Mouse (Mus musculus) liver, adult 2 months (tissue): ENCODE results near the gene Use1. TPM values are rescaled to one million over a fixed set of nuclear protein-coding genes. Genes with fewer than 3 reads are reported as not detected.

Experiments used
- DNase-seq: peaks from one replicate; pipeline ENCODE4 v3.0.0-alpha.2; 2011; ENCODE audit warnings: low read depth, low spot score; ENCODE audit errors: extremely low read depth
- H3K27ac ChIP-seq: fragments of 200-500 bp; replicated peaks from 2 replicates; pipeline ENCODE4 v1.5.1; 2012; ENCODE audit warnings: low read depth, mild to moderate bottlenecking, control low read depth, inconsistent platforms, low read length; ENCODE audit not compliant: insufficient read depth
- H3K27me3 ChIP-seq: fragments of 200-500 bp; 2 replicates; pipeline ENCODE4 v1.6.1; 2012; ENCODE audit warnings: mild to moderate bottlenecking, moderate library complexity, low read length, inconsistent platforms; ENCODE audit not compliant: control insufficient read depth, insufficient read depth
- H3K36me3 ChIP-seq: fragments of 200-500 bp; 2 replicates; pipeline ENCODE4 v1.6.1; 2012; ENCODE audit warnings: low read length, inconsistent platforms; ENCODE audit not compliant: control insufficient read depth, insufficient read depth
- H3K4me1 ChIP-seq: fragments of 200-500 bp; 2 replicates; pipeline ENCODE4 v1.6.1; 2011; ENCODE audit warnings: low read length; ENCODE audit not compliant: control insufficient read depth, insufficient read depth
- H3K4me3 ChIP-seq: fragments of 200-500 bp; 2 replicates; pipeline ENCODE4 v1.5.1; 2011; ENCODE audit warnings: low read depth, mild to moderate bottlenecking, control low read depth, low read length, moderate library complexity; ENCODE audit not compliant: insufficient read depth
- H3K79me2 ChIP-seq: fragments of 200-500 bp; 2 replicates; pipeline ENCODE4 v1.6.1; 2012; ENCODE audit warnings: inconsistent platforms, mild to moderate bottlenecking, low read length, moderate library complexity; ENCODE audit not compliant: control insufficient read depth, insufficient read depth
- H3K9ac ChIP-seq: fragments of 200-500 bp; 2 replicates; pipeline ENCODE4 v1.6.1; 2012; ENCODE audit warnings: low read depth, mild to moderate bottlenecking, control low read depth, inconsistent platforms, low read length
- CTCF ChIP-seq: fragments of 200-500 bp; IDR thresholded peaks from 2 replicates; pipeline ENCODE4 v1.5.1; 2011; ENCODE audit warnings: low read depth, low read length, control low read depth
- POLR2A ChIP-seq: fragments of 200-500 bp; IDR thresholded peaks from 2 replicates; pipeline ENCODE4 v1.6.1; 2011; ENCODE audit warnings: low read length, control low read depth; ENCODE audit not compliant: insufficient read depth; ENCODE audit errors: extremely low read depth
- WGBS: fragments of 180-500 bp; shearing (Covaris S2); methylation state at CpG from one replicate; pipeline ENCODE4 v1.1.7; 2018; 5-methylcytosine and 5-hydroxymethylcytosine counted together
- polyA plus RNA-seq: library from polyadenylated mRNA; depleted of rRNA; stranded (reverse); fragments of >200 nt; gene quantifications from 2 replicates; pipeline ENCODE4 v1.2.3, GENCODE M21; 2012
- total RNA-seq: library from RNA; depleted of rRNA; stranded (reverse); fragments of >200 nt; gene quantifications from 2 replicates; pipeline ENCODE4 v1.2.3, GENCODE M21; 2014

Gene Use1
- total and polyA plus RNA-seq, 2 experiments, result 69.9 to 82.2 TPM

- Histone ChIP-seq H3K9ac (no peak overlapping the region), H3K4me3 (no peak overlapping the region), H3K4me1 (no peaks in the 10 kb centered on the region), H3K79me2 (no peaks in the 10 kb centered on the region), H3K36me3 (peaks cover 7% of the 10 kb centered on the region; the same call in 1 of the 2 replicates), H3K27me3 (no peaks in the 10 kb centered on the region), H3K27ac (no peak overlapping the region)
- WGBS, result 90% methylated on average over 5 of the region's 5 CpGs
- peak; percentile 22 for DNase-seq
- TF ChIP-seq CTCF (peak; percentile 51; the same call in 1 of the 2 replicates), POLR2A (no peak)
These were observed 26.0 kb upstream of the Use1 start for GRCm38 (mm10) chr8:71340625-71341024.

- TF ChIP-seq POLR2A (no peak), CTCF (no peak)
- H3K36me3 ChIP-seq, result peaks cover 23% of the 10 kb centered on the region
These were observed 20.1 kb upstream of the Use1 start for GRCm38 (mm10) chr8:71346581-71346980.

GRCm38 (mm10) chr8:71351117-71351516 lies 15.5 kb upstream of the Use1 start:
- no peak for DNase-seq
- 78% methylated on average over 3 of the region's 3 CpGs for WGBS
- Histone ChIP-seq H3K27ac (no peak overlapping the region), H3K79me2 (no peaks in the 10 kb centered on the region), H3K36me3 (peaks cover 22% of the 10 kb centered on the region), H3K4me1 (no peaks in the 10 kb centered on the region), H3K4me3 (no peak overlapping the region), H3K27me3 (no peaks in the 10 kb centered on the region), H3K9ac (no peak overlapping the region)
- TF ChIP-seq CTCF (no peak), POLR2A (no peak)

More at GRCm38 (mm10) chr8:71346581-71346980, 20.1 kb upstream of the Use1 start:
- H3K4me1 ChIP-seq, result no peaks in the 10 kb centered on the region
- H3K4me3 ChIP-seq, result no peak overlapping the region
- DNase-seq, result no peak
- H3K79me2 ChIP-seq, result no peaks in the 10 kb centered on the region
- H3K9ac ChIP-seq, result no peak overlapping the region
- no peak overlapping the region for H3K27ac ChIP-seq
- no peaks in the 10 kb centered on the region for H3K27me3 ChIP-seq
- WGBS, result 82% methylated on average over 1 of the region's 1 CpGs

GRCm38 (mm10) chr8:71351520-71351919 lies 15.1 kb upstream of the Use1 start:
- TF ChIP-seq POLR2A (no peak), CTCF (no peak)
- Histone ChIP-seq H3K36me3 (peaks cover 18% of the 10 kb centered on the region), H3K9ac (no peak overlapping the region), H3K4me3 (no peak overlapping the region), H3K79me2 (no peaks in the 10 kb centered on the region), H3K27me3 (no peaks in the 10 kb centered on the region), H3K27ac (no peak overlapping the region), H3K4me1 (no peaks in the 10 kb centered on the region)
- DNase-seq, result no peak
- WGBS, result 90% methylated on average over 1 of the region's 1 CpGs

GRCm38 (mm10) chr8:71358026-71358425 lies 8.6 kb upstream of the Use1 start:
- Histone ChIP-seq H3K27me3 (no peaks in the 10 kb centered on the region), H3K27ac (no peak overlapping the region), H3K79me2 (no peaks in the 10 kb centered on the region), H3K36me3 (peaks cover 1% of the 10 kb centered on the region; the same call in 1 of the 2 replicates), H3K4me3 (no peak overlapping the region), H3K9ac (no peak overlapping the region), H3K4me1 (no peaks in the 10 kb centered on the region)
- no peak for TF ChIP-seq CTCF
- no peak for TF ChIP-seq POLR2A
- WGBS, result 84% methylated on average over 3 of the region's 3 CpGs
- no peak for DNase-seq

GRCm38 (mm10) chr8:71367529-71368176 lies 1.0 kb downstream of the Use1 start:
- Histone ChIP-seq H3K4me3 (peak overlapping the region; percentile 71), H3K27me3 (no peaks in the 10 kb centered on the region), H3K4me1 (peaks cover 10% of the 10 kb centered on the region), H3K36me3 (no peaks in the 10 kb centered on the region), H3K27ac (peak overlapping the region; percentile 65), H3K79me2 (peaks cover 3% of the 10 kb centered on the region; the same call in 1 of the 2 replicates), H3K9ac (peak overlapping the region; percentile 72)
- DNase-seq, result no peak
- WGBS, result 29% methylated on average over 17 of the region's 17 CpGs
- TF ChIP-seq CTCF (no peak), POLR2A (0 out of 2 replicates have a peak, but pooled peaks have one; percentile 1)
